Mouse (Mus musculus) C2C12 (cell line): ENCODE results near the gene Ttll11. TPM values are rescaled to one million over a fixed set of nuclear protein-coding genes. Genes with fewer than 3 reads are reported as not detected.

Experiments used
- H3K27me3 ChIP-seq: one replicate; pipeline ENCODE4 v1.6.1; 2011; ENCODE audit not compliant: control insufficient read depth, insufficient read depth, insufficient read length
- H3K36me3 ChIP-seq: one replicate; pipeline ENCODE4 v1.6.1; 2011; ENCODE audit not compliant: control insufficient read depth, insufficient read depth
- H3K4me3 ChIP-seq: one replicate; pipeline ENCODE4 v1.5.1; 2011; ENCODE audit warnings: mild to moderate bottlenecking, control low read depth; ENCODE audit not compliant: poor library complexity, insufficient read depth, severe bottlenecking
- H3K79me2 ChIP-seq: one replicate; pipeline ENCODE4 v1.6.1; 2011; ENCODE audit not compliant: control insufficient read depth, insufficient read depth
- H3K79me3 ChIP-seq: one replicate; pipeline ENCODE4 v1.6.1; 2011; ENCODE audit warnings: low read depth, control low read depth
- H3ac ChIP-seq: one replicate; pipeline ENCODE3; 2011; ENCODE audit warnings: low read depth; ENCODE audit not compliant: control insufficient read depth, insufficient read length
- CEBPB ChIP-seq: IDR thresholded peaks from one replicate; pipeline ENCODE4 v1.6.1; 2011; ENCODE audit warnings: low read depth, mild to moderate bottlenecking, control low read depth, moderate library complexity
- CTCF ChIP-seq: IDR thresholded peaks from one replicate; pipeline ENCODE4 v1.5.1; 2011; ENCODE audit not compliant: control insufficient read depth, insufficient read depth, insufficient read length
- FOSL1 ChIP-seq: IDR thresholded peaks from one replicate; pipeline ENCODE4 v1.8.0; 2011; ENCODE audit warnings: mild to moderate bottlenecking, low read length; ENCODE audit not compliant: poor library complexity, insufficient read depth, severe bottlenecking
- MAX ChIP-seq: IDR thresholded peaks from one replicate; pipeline ENCODE4 v1.6.1; 2011; ENCODE audit warnings: mild to moderate bottlenecking, control low read depth
- MYOD1 ChIP-seq: IDR thresholded peaks from one replicate; pipeline ENCODE4 v1.6.1; 2011; ENCODE audit warnings: low read depth; ENCODE audit not compliant: control insufficient read depth, insufficient read length
- MYOG ChIP-seq: IDR thresholded peaks from one replicate; pipeline ENCODE4 v1.6.1; 2011; ENCODE audit not compliant: control insufficient read depth, insufficient read length; ENCODE audit errors: extremely low read depth
- USF1 ChIP-seq: IDR thresholded peaks from one replicate; pipeline ENCODE4 v1.6.1; 2011; ENCODE audit warnings: low read depth, mild to moderate bottlenecking, control low read depth, moderate library complexity
- polyA plus RNA-seq: library from polyadenylated mRNA; unstranded; fragments of >200 nt; fragmentation: generic; extraction: Trizol; gene quantifications from one replicate; pipeline ENCODE4 v1.2.1, GENCODE M21; 2012; ENCODE audit warnings: missing spikeins

Gene Ttll11
- polyA plus RNA-seq, 1 experiment: 7.0 TPM

DNA sequence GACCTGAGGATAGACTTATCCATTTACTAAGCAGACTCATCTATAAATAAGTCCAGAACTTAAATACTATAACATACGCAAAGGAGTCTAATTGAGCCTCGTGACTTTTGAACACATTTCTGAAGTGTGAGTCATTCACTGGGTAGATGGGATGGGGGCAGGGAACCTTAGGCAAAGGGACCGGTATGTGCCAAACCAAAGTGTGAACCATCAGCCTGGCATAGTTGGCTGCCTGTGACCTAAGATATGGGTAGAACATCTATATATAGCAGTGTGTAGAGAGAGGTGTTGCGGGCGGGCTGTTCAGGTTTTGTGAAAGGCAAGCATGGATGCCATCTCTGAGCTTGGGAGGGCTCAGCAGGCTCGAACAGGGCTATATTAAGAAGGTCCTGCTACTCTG lies 14.6 kb upstream of the Ttll11 start:
- no peak overlapping the region for H3K4me3 ChIP-seq
- no peaks in the 10 kb centered on the region for H3K36me3 ChIP-seq
- no peak overlapping the region for H3ac ChIP-seq
- H3K79me3 ChIP-seq: no peaks in the 10 kb centered on the region
- H3K27me3 ChIP-seq: no peaks in the 10 kb centered on the region
- H3K79me2 ChIP-seq: no peaks in the 10 kb centered on the region
- TF ChIP-seq FOSL1 (peak; percentile 49), USF1 (peak; percentile 76), CTCF (no peak), MYOG (no peak), CEBPB (no peak), MYOD1 (no peak), MAX (no peak)

- Histone ChIP-seq H3K79me3 (no peaks in the 10 kb centered on the region), H3K36me3 (no peaks in the 10 kb centered on the region), H3K27me3 (peaks cover under 1% of the 10 kb centered on the region), H3K4me3 (no peak overlapping the region), H3ac (no peak overlapping the region), H3K79me2 (no peaks in the 10 kb centered on the region)
- TF ChIP-seq MYOD1 (no peak), MYOG (no peak), CEBPB (no peak), FOSL1 (no peak), CTCF (no peak), USF1 (no peak), MAX (no peak)
Observed at GRCm38 (mm10) chr2:35993481-35993880, 13.8 kb upstream of the Ttll11 start.

GRCm38 (mm10) chr2:35992259-35992658 lies 12.5 kb upstream of the Ttll11 start:
- peaks cover 10% of the 10 kb centered on the region for H3K27me3 ChIP-seq

DNA sequence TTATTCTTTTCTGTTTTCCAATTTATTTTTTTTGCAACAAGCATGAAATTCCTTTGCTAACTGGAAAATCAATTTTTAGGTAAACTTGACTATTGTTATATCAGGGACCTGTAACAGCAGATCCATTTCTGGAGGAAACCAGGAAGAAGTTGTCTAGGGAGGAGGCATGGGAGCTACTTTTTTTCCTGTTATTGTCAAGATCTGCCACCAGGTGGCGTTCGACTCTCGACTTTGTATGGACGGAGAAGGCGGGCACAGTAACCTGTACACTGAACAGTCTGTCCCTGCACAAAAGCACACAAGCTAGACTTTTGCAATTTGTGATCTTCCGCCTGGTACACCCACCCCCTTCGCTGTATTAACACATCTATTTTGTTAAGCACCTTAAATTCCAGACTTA lies 4.2 kb upstream of the Ttll11 start:
- Histone ChIP-seq H3K79me2 (peaks cover 4% of the 10 kb centered on the region), H3ac (no peak overlapping the region), H3K79me3 (no peaks in the 10 kb centered on the region), H3K4me3 (no peak overlapping the region), H3K36me3 (no peaks in the 10 kb centered on the region), H3K27me3 (peaks cover 17% of the 10 kb centered on the region)
- no peak for TF ChIP-seq MYOG
- TF ChIP-seq CTCF: peak; percentile 61

More at GRCm38 (mm10) chr2:35992259-35992658, 12.5 kb upstream of the Ttll11 start:
- no peaks in the 10 kb centered on the region for H3K79me2 ChIP-seq
- no peaks in the 10 kb centered on the region for H3K36me3 ChIP-seq
- TF ChIP-seq CEBPB: no peak
- TF ChIP-seq MYOD1: no peak
- no peak for TF ChIP-seq CTCF
- H3K79me3 ChIP-seq: no peaks in the 10 kb centered on the region
- H3ac ChIP-seq: no peak overlapping the region
- H3K4me3 ChIP-seq: no peak overlapping the region

- Histone ChIP-seq H3K79me3 (peaks cover 12% of the 10 kb centered on the region), H3K79me2 (peaks cover 21% of the 10 kb centered on the region), H3K4me3 (no peak overlapping the region), H3K36me3 (no peaks in the 10 kb centered on the region), H3K27me3 (peaks cover 4% of the 10 kb centered on the region), H3ac (no peak overlapping the region)
- TF ChIP-seq MAX (no peak), CEBPB (no peak), MYOG (no peak), USF1 (no peak), FOSL1 (no peak), MYOD1 (no peak), CTCF (no peak)
Observed at GRCm38 (mm10) chr2:35981872-35982271, 2.2 kb upstream of the Ttll11 start.

GRCm38 (mm10) chr2:35978941-35979643 lies 621 bp downstream of the Ttll11 start:
- peak overlapping the region; percentile 60 for H3K4me3 ChIP-seq
- TF ChIP-seq MYOD1 (no peak), CEBPB (no peak), USF1 (no peak), MAX (no peak), CTCF (no peak), FOSL1 (no peak), MYOG (no peak)
- H3K79me3 ChIP-seq: peaks cover 12% of the 10 kb centered on the region
- no peaks in the 10 kb centered on the region for H3K36me3 ChIP-seq
- peak overlapping the region; percentile 87 for H3ac ChIP-seq
- no peaks in the 10 kb centered on the region for H3K27me3 ChIP-seq
- H3K79me2 ChIP-seq: peaks cover 21% of the 10 kb centered on the region
